Mouse (Mus musculus) liver, embryonic 12.5 days (tissue): ENCODE data around the gene Sept11. TPM values are rescaled to one million over a fixed set of nuclear protein-coding genes. Genes with fewer than 3 reads are reported as not detected.

Source experiments
- ATAC-seq: fragments of 200-750 bp; cut with Nextera tagmentation; 2 replicates; pipeline ENCODE4 v1.8.0; 2017; ENCODE audit warnings: moderate number of reproducible peaks, mild to moderate bottlenecking, moderate library complexity
- H3K27ac ChIP-seq: fragments of 300-500 bp; sonication (generic); 2 replicates; pipeline ENCODE4 v1.5.1; 2016; ENCODE audit warnings: mild to moderate bottlenecking
- H3K27me3 ChIP-seq: fragments of 300-500 bp; sonication (generic); replicated peaks from 2 replicates; pipeline ENCODE4 v1.6.1; 2016; ENCODE audit warnings: mild to moderate bottlenecking, moderate library complexity
- H3K36me3 ChIP-seq: fragments of 300-500 bp; sonication (generic); 2 replicates; pipeline ENCODE4 v1.6.1; 2016; ENCODE audit warnings: mild to moderate bottlenecking, moderate library complexity
- H3K4me1 ChIP-seq: fragments of 300-500 bp; sonication (generic); 2 replicates; pipeline ENCODE4 v1.6.1; 2016
- H3K4me2 ChIP-seq: fragments of 300-500 bp; sonication (generic); 2 replicates; pipeline ENCODE4 v1.6.1; 2016; ENCODE audit warnings: mild to moderate bottlenecking, moderate library complexity
- H3K4me3 ChIP-seq: fragments of 300-500 bp; sonication (generic); 2 replicates; pipeline ENCODE4 v1.5.1; 2016; ENCODE audit warnings: mild to moderate bottlenecking, moderate library complexity
- H3K9ac ChIP-seq: fragments of 300-500 bp; sonication (generic); 2 replicates; pipeline ENCODE4 v1.6.1; 2016; ENCODE audit warnings: mild to moderate bottlenecking, moderate library complexity
- H3K9me3 ChIP-seq: fragments of 300-500 bp; sonication (generic); replicated peaks from 2 replicates; pipeline ENCODE4 v1.6.1; 2016; ENCODE audit warnings: mild to moderate bottlenecking, moderate library complexity
- WGBS: fragments of 180-500 bp; shearing (Covaris S2); methylation state at CpG from one replicate; pipeline ENCODE4 v1.1.7; 2016; ENCODE audit not compliant: insufficient replicate concordance; 5-methylcytosine and 5-hydroxymethylcytosine counted together
- polyA plus RNA-seq: library from polyadenylated mRNA; unstranded; fragments of >200 nt; fragmentation: Nextera tagmentation; extraction: Ambion mirVana; gene quantifications from 2 replicates; pipeline ENCODE4 v1.2.1, GENCODE M21; 2016

Gene Sept11
- polyA plus RNA-seq, 1 experiment from 2014 or later, result 57.6 TPM

GRCm38 (mm10) chr5:93198232-93198631 is 105.0 kb downstream of the Sept11 start:
- H3K9ac ChIP-seq, result no peak overlapping the region
- no peaks in the 10 kb centered on the region for H3K9me3 ChIP-seq
- no peak overlapping the region for H3K4me2 ChIP-seq
- H3K4me1 ChIP-seq, result no peaks in the 10 kb centered on the region
- H3K36me3 ChIP-seq, result peaks cover 67% of the 10 kb centered on the region
- no peak overlapping the region for H3K4me3 ChIP-seq
- no peaks in the 10 kb centered on the region for H3K27me3 ChIP-seq
- no peak overlapping the region for H3K27ac ChIP-seq
- ATAC-seq, result no peak
- WGBS, result 70% methylated on average over 3 of the region's 3 CpGs

GRCm38 (mm10) chr5:93201181-93201580 is 107.9 kb downstream of the Sept11 start:
- no peak overlapping the region for H3K9ac ChIP-seq
- H3K9me3 ChIP-seq, result no peaks in the 10 kb centered on the region
- H3K27ac ChIP-seq, result no peak overlapping the region
- H3K27me3 ChIP-seq, result no peaks in the 10 kb centered on the region
- peaks cover 50% of the 10 kb centered on the region for H3K36me3 ChIP-seq
- ATAC-seq, result no peak
- WGBS, result 76% methylated on average over 1 of the region's 1 CpGs
- peaks cover 12% of the 10 kb centered on the region for H3K4me1 ChIP-seq
- H3K4me3 ChIP-seq, result no peak overlapping the region
- H3K4me2 ChIP-seq, result no peak overlapping the region

GRCm38 (mm10) chr5:93205371-93206108 is 112.3 kb downstream of the Sept11 start:
- Histone ChIP-seq H3K4me3 (peak overlapping the region; percentile 90), H3K27ac (peak overlapping the region; percentile 96), H3K9ac (peak overlapping the region; percentile 98), H3K27me3 (no peaks in the 10 kb centered on the region), H3K9me3 (no peaks in the 10 kb centered on the region), H3K36me3 (peaks cover 16% of the 10 kb centered on the region), H3K4me1 (peaks cover 21% of the 10 kb centered on the region), H3K4me2 (peak overlapping the region; percentile 76)
- ATAC-seq, result peak; percentile 67
- WGBS, result 1% methylated on average over 59 of the region's 63 CpGs

GRCm38 (mm10) chr5:93206109-93207005 is 113.1 kb downstream of the Sept11 start, which contains the start of the genes Ccni and 2010109A12Rik:
TSS of gene Ccni (minus strand) at chr5:93206495.
TSS of gene 2010109A12Rik (plus strand) at chr5:93206518.
- peak within 1 kb of the TSS; percentile 90 for H3K4me3 ChIP-seq
- H3K27ac ChIP-seq, result peak within 1 kb of the TSS; percentile 96
- peaks cover 21% of the 10 kb centered on the region for H3K4me1 ChIP-seq
- under 1% methylated on average over 79 of the region's 79 CpGs for WGBS
- H3K9me3 ChIP-seq, result no peaks in the 10 kb centered on the region
- H3K36me3 ChIP-seq, result peaks cover 9% of the 10 kb centered on the region
- H3K4me2 ChIP-seq, result peak within 1 kb of the TSS; percentile 76
- H3K27me3 ChIP-seq, result no peaks in the 10 kb centered on the region
- H3K9ac ChIP-seq, result peak within 1 kb of the TSS; percentile 98
- peak; percentile 95 for ATAC-seq

GRCm38 (mm10) chr5:93207006-93207348 is 113.7 kb downstream of the Sept11 start:
- 10% methylated on average over 6 of the region's 6 CpGs for WGBS
- H3K9me3 ChIP-seq, result no peaks in the 10 kb centered on the region
- peaks cover 3% of the 10 kb centered on the region for H3K36me3 ChIP-seq
- no peaks in the 10 kb centered on the region for H3K27me3 ChIP-seq
- peak overlapping the region; percentile 76 for H3K4me2 ChIP-seq
- H3K27ac ChIP-seq, result peak overlapping the region; percentile 96
- peak overlapping the region; percentile 98 for H3K9ac ChIP-seq
- ATAC-seq, result 0 out of 2 replicates have a peak, but pooled peaks have one; percentile 1
- peaks cover 21% of the 10 kb centered on the region for H3K4me1 ChIP-seq
- peak overlapping the region; percentile 90 for H3K4me3 ChIP-seq

- peak overlapping the region; percentile 96; the same call in 1 of the 2 replicates for H3K27ac ChIP-seq
- H3K4me3 ChIP-seq, result peak overlapping the region; percentile 90
- peak overlapping the region; percentile 98; the same call in 1 of the 2 replicates for H3K9ac ChIP-seq
Measured at GRCm38 (mm10) chr5:93207555-93207954, 114.3 kb downstream of the Sept11 start.

GRCm38 (mm10) chr5:93218375-93218774 is 125.1 kb downstream of the Sept11 start:
- WGBS, result 65% methylated on average over 3 of the region's 3 CpGs

More at GRCm38 (mm10) chr5:93207555-93207954, 114.3 kb downstream of the Sept11 start:
- Histone ChIP-seq H3K4me1 (peaks cover 21% of the 10 kb centered on the region), H3K27me3 (no peaks in the 10 kb centered on the region), H3K36me3 (no peaks in the 10 kb centered on the region), H3K4me2 (peak overlapping the region; percentile 76), H3K9me3 (no peaks in the 10 kb centered on the region)
- ATAC-seq, result no peak
- WGBS, result 85% methylated on average over 1 of the region's 1 CpGs

GRCm38 (mm10) chr5:93221661-93222060 is 128.4 kb downstream of the Sept11 start:
- 51% methylated on average over 3 of the region's 3 CpGs for WGBS
- H3K4me1 ChIP-seq, result peaks cover 7% of the 10 kb centered on the region
- H3K4me3 ChIP-seq, result no peak overlapping the region
- H3K9me3 ChIP-seq, result no peaks in the 10 kb centered on the region
- H3K9ac ChIP-seq, result no peak overlapping the region
- ATAC-seq, result no peak
- H3K36me3 ChIP-seq, result no peaks in the 10 kb centered on the region
- H3K4me2 ChIP-seq, result no peak overlapping the region
- H3K27me3 ChIP-seq, result peaks cover 6% of the 10 kb centered on the region; the same call in 1 of the 2 replicates
- H3K27ac ChIP-seq, result no peak overlapping the region

More at GRCm38 (mm10) chr5:93218375-93218774, 125.1 kb downstream of the Sept11 start:
- no peak overlapping the region for H3K4me2 ChIP-seq
- H3K4me1 ChIP-seq, result no peaks in the 10 kb centered on the region
- H3K9ac ChIP-seq, result no peak overlapping the region
- H3K9me3 ChIP-seq, result no peaks in the 10 kb centered on the region
- peaks cover 6% of the 10 kb centered on the region; the same call in 1 of the 2 replicates for H3K27me3 ChIP-seq
- H3K4me3 ChIP-seq, result no peak overlapping the region
- H3K36me3 ChIP-seq, result no peaks in the 10 kb centered on the region
- no peak overlapping the region for H3K27ac ChIP-seq
- no peak for ATAC-seq

- WGBS, result 62% methylated on average over 2 of the region's 2 CpGs
- no peak overlapping the region for H3K4me2 ChIP-seq
- ATAC-seq, result no peak
Measured at GRCm38 (mm10) chr5:93224549-93224948, 131.3 kb downstream of the Sept11 start.

More at GRCm38 (mm10) chr5:93224549-93224948, 131.3 kb downstream of the Sept11 start:
- peaks cover 6% of the 10 kb centered on the region; the same call in 1 of the 2 replicates for H3K27me3 ChIP-seq
- H3K9ac ChIP-seq, result no peak overlapping the region
- H3K27ac ChIP-seq, result no peak overlapping the region
- no peaks in the 10 kb centered on the region for H3K9me3 ChIP-seq
- H3K4me3 ChIP-seq, result no peak overlapping the region
- no peaks in the 10 kb centered on the region for H3K36me3 ChIP-seq
- peaks cover 29% of the 10 kb centered on the region for H3K4me1 ChIP-seq
